Mouse (Mus musculus) myocyte (in vitro differentiated cells): Measurements from ENCODE around the gene Ttc33.

Experiments
- CEBPB ChIP-seq: IDR thresholded peaks from 2 replicates; pipeline ENCODE4 v1.6.1; 2011; ENCODE audit warnings: mild to moderate bottlenecking, moderate library complexity; ENCODE audit not compliant: poor library complexity, insufficient read depth, severe bottlenecking
- POLR2A ChIP-seq: IDR thresholded peaks from one replicate; pipeline ENCODE4 v1.6.1; 2011; ENCODE audit warnings: low read depth, mild to moderate bottlenecking, control low read depth, moderate library complexity; ENCODE audit not compliant: insufficient read length
- POLR2AphosphoS2 ChIP-seq: IDR thresholded peaks from one replicate; pipeline ENCODE4 v1.6.1; 2011; ENCODE audit warnings: low read depth, control low read depth; ENCODE audit not compliant: insufficient read length

DNA sequence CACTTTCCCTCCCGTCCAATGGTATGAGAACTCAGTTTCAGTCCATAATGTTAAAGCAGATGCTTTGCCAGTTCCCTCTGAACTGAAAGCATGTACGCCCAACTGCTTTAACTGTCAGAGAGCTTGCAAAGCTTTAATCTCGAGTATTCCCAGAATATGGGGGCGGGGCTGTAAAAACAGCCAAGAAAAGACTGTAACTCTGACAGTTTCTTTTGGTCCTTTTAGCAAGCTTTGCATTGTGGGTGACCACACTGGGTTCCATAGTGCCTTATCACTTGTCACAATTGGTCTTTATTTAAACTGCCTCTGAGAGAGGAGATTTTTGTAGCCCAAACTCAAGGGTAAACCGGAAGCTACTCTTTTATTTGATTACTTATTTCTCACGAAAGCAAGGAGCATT, 54.6 kb downstream of the Ttc33 start:
- TF ChIP-seq POLR2AphosphoS2 = no peak
- TF ChIP-seq POLR2A = no peak
- TF ChIP-seq CEBPB = no peak
